Mouse (Mus musculus): ENCODE results near the gene Ntn4.

- TF ChIP-seq CTCF (IDR thresholded peaks at IDR 0.05; ENCODE audit: low read depth): no peak; the same call in 1 of the 2 replicates
- no peak for TF ChIP-seq EP300 (optimal IDR thresholded peaks at IDR 0.05)
Observed at GRCm38 (mm10) chr10:93723942-93724542, 83.6 kb downstream of the Ntn4 start.

All from stomach, postnatal 0 days (tissue).